ENCODE assay signal across 7 mouse cellular contexts in genomic region chr2:13385542-13386345, GRCm38 (mm10).
DNase-seq lines count a peak whose midpoint lies in the region; ATAC-seq and TF ChIP-seq lines count a peak whose summit lies in the region.

No protein-coding gene starts in this region.

- no peak overlapping the region for H3K4me2 ChIP-seq in hindbrain, embryonic 11.5 days (replicated peaks; ENCODE audit: low read depth, low read length)

- no peak overlapping the region for H3K4me3 ChIP-seq in hindbrain, embryonic 11.5 days (ENCODE audit: low read depth, low read length)

- H3K27ac ChIP-seq in hindbrain, embryonic 11.5 days (ENCODE audit: low read depth, low read length) = peak overlapping the region; percentile 92

- no peaks in the 10 kb centered on the region for H3K36me3 ChIP-seq in hindbrain, embryonic 11.5 days (ENCODE audit: control insufficient read depth, insufficient read depth, low read length)

- CTCF ChIA-PET in Patski (lab: Charles Lee) = no interaction called here

- 63% methylated on average over 3 of the region's 3 CpGs for WGBS in hindbrain, embryonic 11.5 days

- intact Hi-C loops in gastrocnemius, postnatal 36 days (cut with DNase I) = no loop called here

- in situ Hi-C loops in Patski (cut with MboI; ENCODE audit: low pct_unique_long_range_greater_than_20kb) = loop anchor here (10.0 kb wide), 1 partner anchor 159 kb away; the partner anchor contains the start of gene Trdmt1

- peaks cover 6% of the 10 kb centered on the region; the same call in 1 of the 2 replicates for H3K4me1 ChIP-seq in hindbrain, embryonic 11.5 days (replicated peaks; ENCODE audit: control insufficient read depth, insufficient read depth, low read length)

- ATAC-seq in Patski = peak; percentile 89
- ATAC-seq in hindbrain, embryonic 11.5 days (ENCODE audit: low FRiP score) = peak; percentile 66

- no peaks in the 10 kb centered on the region for H3K9me3 ChIP-seq in hindbrain, embryonic 11.5 days (ENCODE audit: control insufficient read depth, low read length)

- H3K27me3 ChIP-seq in Patski = no peaks in the 10 kb centered on the region
- no peaks in the 10 kb centered on the region for H3K27me3 ChIP-seq in hindbrain, embryonic 11.5 days (ENCODE audit: control insufficient read depth, insufficient read depth, low read length)

- peak; percentile 81 for DNase-seq in 3T3-L1 (ENCODE audit: low read depth, low spot score)
- DNase-seq in Patski (ENCODE audit: low read depth, low spot score) = no peak
- DNase-seq in hindbrain, embryonic 11.5 days (ENCODE audit: low spot score) = no peak
- DNase-seq in lung, postnatal 25 days (ENCODE audit: low spot score) = peak; percentile 58
- DNase-seq in urinary bladder, postnatal 25 days (ENCODE audit: low spot score) = no peak
- DNase-seq in gastrocnemius, postnatal 36 days = no peak
- no peak for DNase-seq in right cerebral cortex, postnatal 4 days

- H3K9ac ChIP-seq in hindbrain, embryonic 11.5 days (ENCODE audit: low read depth, low read length) = no peak overlapping the region

- peak; percentile 24 for TF ChIP-seq CTCF in Patski (IDR thresholded peaks at IDR 0.05)

- POLR2A ChIA-PET in Patski (lab: Charles Lee) = no interaction called here

Comparison
In these comparisons a context has a peak if more than half of its experiments do, and no peak if none do; other contexts are left out.
1. DNase-seq: peak in 3T3-L1 (single experiment) and lung, postnatal 25 days (single experiment); none in Patski (single experiment), hindbrain, embryonic 11.5 days (single experiment), urinary bladder, postnatal 25 days (single experiment), gastrocnemius, postnatal 36 days (0 of 2) and right cerebral cortex, postnatal 4 days (single experiment).